Mouse (Mus musculus) brain, embryonic 14.5 days (tissue): ENCODE results near the gene Pccb. TPM values are rescaled to one million over a fixed set of nuclear protein-coding genes. Genes with fewer than 3 reads are reported as not detected.

ENCODE experiments used
- DNase-seq: peaks from one replicate; pipeline ENCODE4 v3.0.0-alpha.2; 2011; ENCODE audit warnings: low read depth
- CTCF ChIP-seq: fragments of 200-500 bp; IDR thresholded peaks from 2 replicates; pipeline ENCODE4 v1.5.1; 2012; ENCODE audit warnings: inconsistent platforms, mild to moderate bottlenecking, moderate library complexity, borderline replicate concordance; ENCODE audit not compliant: insufficient read depth, insufficient read length; ENCODE audit errors: extremely low read depth
- POLR2A ChIP-seq: fragments of 200-500 bp; IDR thresholded peaks from 2 replicates; pipeline ENCODE4 v1.6.1; 2012; ENCODE audit warnings: mild to moderate bottlenecking, inconsistent platforms, borderline replicate concordance; ENCODE audit not compliant: poor library complexity, insufficient read depth, insufficient read length, severe bottlenecking; ENCODE audit errors: extremely low read depth
- polyA plus RNA-seq: library from polyadenylated mRNA; depleted of rRNA; stranded (reverse); fragments of >200 nt; gene quantifications from 2 replicates; pipeline ENCODE4 v1.2.3, GENCODE M21; 2012; rRNA removed

Gene Pccb
- polyA plus RNA-seq, 1 experiment: 62.7 TPM

DNA sequence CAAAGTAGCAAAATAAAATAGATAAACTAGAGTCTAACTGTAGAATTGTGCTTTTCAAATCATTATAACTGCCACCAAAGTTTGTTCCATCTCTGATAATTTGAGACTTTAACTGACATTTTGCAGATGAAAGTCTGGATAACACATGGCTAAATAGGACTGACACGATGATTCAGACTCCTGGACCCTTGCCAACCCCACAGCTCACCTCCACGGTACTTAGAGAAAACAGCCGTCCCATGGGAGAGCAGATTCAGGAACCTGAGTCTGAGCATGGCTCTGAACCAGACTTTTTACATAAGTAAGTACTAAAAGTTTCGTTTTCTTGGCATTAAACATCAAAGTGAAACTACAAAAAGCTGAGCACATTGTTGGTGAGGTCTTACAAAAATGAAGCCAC, 83.2 kb downstream of the Pccb start:
- TF ChIP-seq CTCF: no peak
- TF ChIP-seq POLR2A: no peak
- peak; percentile 11 for DNase-seq

DNA sequence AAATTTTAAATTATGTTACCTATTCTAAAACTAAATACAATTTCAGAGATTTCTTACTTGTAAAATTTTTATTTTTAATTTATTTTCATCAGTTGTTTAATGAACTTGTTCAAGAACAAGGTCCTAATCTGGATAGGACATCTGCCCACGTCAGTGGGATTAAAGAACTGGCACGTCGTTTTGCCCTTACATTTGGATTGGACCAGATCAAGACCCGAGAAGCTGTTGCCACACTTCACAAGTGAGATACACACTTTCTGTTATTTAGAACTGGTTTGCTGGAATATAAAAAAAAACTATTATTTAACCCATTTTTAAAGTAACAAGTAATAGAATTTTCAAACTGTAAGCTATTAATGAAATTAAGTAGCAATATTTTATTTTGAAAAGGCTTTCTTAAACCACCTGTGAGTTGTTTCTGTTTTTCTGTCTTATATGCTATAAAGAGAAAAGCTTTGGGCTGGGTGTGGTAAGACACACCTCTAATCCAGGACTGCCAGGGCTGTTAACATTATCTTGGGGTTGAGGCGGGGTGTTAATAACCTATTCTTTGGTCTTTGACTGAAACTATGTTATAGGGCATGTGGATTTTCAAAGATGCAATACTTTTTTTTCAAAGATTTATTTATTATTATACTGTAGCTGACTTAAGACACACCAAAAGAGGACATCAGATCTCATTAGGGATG, 89.9 kb downstream of the Pccb start:
- TF ChIP-seq POLR2A (no peak), CTCF (no peak)
- DNase-seq: no peak

DNA sequence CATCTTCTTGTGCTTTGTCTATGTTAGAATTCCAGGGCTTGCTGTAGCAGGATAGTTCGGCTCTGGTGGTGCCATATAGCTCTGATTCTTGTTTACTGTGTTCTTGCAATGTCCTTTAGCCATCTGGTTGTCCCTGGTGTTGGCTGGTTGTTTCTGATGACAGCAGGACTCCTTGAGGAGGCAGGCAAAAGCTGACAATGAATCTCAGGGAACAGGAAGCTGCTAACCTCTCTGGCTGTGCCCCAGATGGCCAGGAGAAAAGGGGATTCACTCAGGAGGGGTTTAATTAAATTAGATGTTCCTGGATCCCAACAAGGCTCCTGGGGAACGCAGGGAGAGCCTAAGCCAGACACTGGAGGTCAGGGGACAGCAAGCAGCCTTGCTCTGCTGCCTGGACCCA, 92.7 kb downstream of the Pccb start:
- DNase-seq: peak; percentile 32
- TF ChIP-seq POLR2A: no peak
- TF ChIP-seq CTCF: no peak

Other genes with a start within 250 kb of the Pccb start
- 25.8 and 33.6 TPM in 2 replicates for gene Msl2, start 39.2 kb upstream of the Pccb start, polyA plus RNA-seq
- gene Ppp2r3a, start 216.9 kb upstream of the Pccb start, polyA plus RNA-seq: 22.3 and 35.4 TPM in 2 replicates